Mouse (Mus musculus): ENCODE results near the gene Atp2c2. TPM values are rescaled to one million over a fixed set of nuclear protein-coding genes. Genes with fewer than 3 reads are reported as not detected.
A peak's percentile ranks its signal among the peaks of the same experiment; 100 is the strongest.

Gene Atp2c2
- total and polyA plus RNA-seq, 3 experiments = 0.27 to 0.58 TPM; not detected in 1

GRCm38 (mm10) chr8:119761692-119762091 lies 61.9 kb downstream of the Atp2c2 start:
- Histone ChIP-seq H3K9me3 (replicated peaks; ENCODE audit: insufficient read depth, low read length) (no peaks in the 10 kb centered on the region), H3K4me3 (ENCODE audit: control insufficient read depth in 1 of 2, insufficient read depth in 1 of 2, low read depth in 2 of 2, low read length in 2 of 2) (no peak overlapping the region), H3K79me2 (ENCODE audit: control insufficient read depth, insufficient read depth, low read length, poor library complexity) (no peaks in the 10 kb centered on the region; the same call in 1 of the 2 replicates), H3K4me1 (ENCODE audit: control insufficient read depth in 1 of 2, insufficient read depth in 2 of 2, low read length in 2 of 2) (peaks cover 14 to 42% of the 10 kb centered on the region in 2 experiments), H3K27ac (ENCODE audit: control insufficient read depth, low read depth, low read length) (no peak overlapping the region), H3K27me3 (ENCODE audit: control insufficient read depth in 1 of 2, insufficient read depth in 2 of 2, low read length in 2 of 2) (no peaks in the 10 kb centered on the region), H3K36me3 (ENCODE audit: control insufficient read depth in 1 of 2, insufficient read depth in 2 of 2, low read length in 2 of 2) (peaks cover 0 to 14% of the 10 kb centered on the region in 2 experiments; a peak in 2 of 4 replicates), H3K9ac (ENCODE audit: control insufficient read depth, low read depth, low read length, poor library complexity, severe bottlenecking) (no peak overlapping the region)
- no peak for TF ChIP-seq MYC (IDR thresholded peaks at IDR 0.05; ENCODE audit: low read depth, low read length)
- no peak for TF ChIP-seq GABPA (IDR thresholded peaks at IDR 0.05; ENCODE audit: low read depth, low read length)
- TF ChIP-seq NRF1 (IDR thresholded peaks at IDR 0.05; ENCODE audit: insufficient read depth, low read depth, low read length, poor library complexity, severe bottlenecking) = no peak
- no peak for TF ChIP-seq NELFE (IDR thresholded peaks at IDR 0.05; ENCODE audit: low read depth, low read length)
- no peak for TF ChIP-seq BHLHE40 (IDR thresholded peaks at IDR 0.05; ENCODE audit: borderline replicate concordance, low read depth, low read length)
- no peak for TF ChIP-seq UBTF (IDR thresholded peaks at IDR 0.05; ENCODE audit: borderline replicate concordance, insufficient read depth, low read depth, low read length)
- TF ChIP-seq EP300 (IDR thresholded peaks at IDR 0.05; ENCODE audit: low read depth in 1 of 2, low read length in 2 of 2) = peak; percentile 43 to 53; a peak in 3 of 4 replicates
- 0 out of 2 replicates have a peak, but pooled peaks have one; percentile 8 for TF ChIP-seq TAL1 (IDR thresholded peaks at IDR 0.05; ENCODE audit: low read length)
- TF ChIP-seq ELF1 (IDR thresholded peaks at IDR 0.05; ENCODE audit: low read depth, low read length) = no peak
- TF ChIP-seq SIN3A (IDR thresholded peaks at IDR 0.05; ENCODE audit: low read length) = no peak; the same call in 1 of the 2 replicates
- TF ChIP-seq GATA1 (IDR thresholded peaks at IDR 0.05; ENCODE audit: low read depth, low read length) = 0 out of 2 replicates have a peak, but pooled peaks have one; percentile 22
- TF ChIP-seq MYB (IDR thresholded peaks at IDR 0.05; ENCODE audit: low read depth, low read length) = no peak
- no peak for TF ChIP-seq TCF12 (IDR thresholded peaks at IDR 0.05; ENCODE audit: low read depth, low read length)
- TF ChIP-seq POLR2AphosphoS5 (IDR thresholded peaks at IDR 0.05; ENCODE audit: borderline replicate concordance, low read depth, low read length) = no peak
- no peak for TF ChIP-seq RAD21 (IDR thresholded peaks at IDR 0.05; ENCODE audit: low read depth, low read length)
- TF ChIP-seq CTCF (IDR thresholded peaks at IDR 0.05 in 2 of 3, conservative IDR thresholded peaks at IDR 0.05 in 1 of 3; ENCODE audit: control insufficient read depth in 1 of 3, insufficient read depth in 1 of 3, low read depth in 2 of 3, low read length in 3 of 3, poor library complexity in 1 of 3, severe bottlenecking in 1 of 3) = no peak
- no peak for TF ChIP-seq USF1 (IDR thresholded peaks at IDR 0.05; ENCODE audit: low read depth, low read length)
- TF ChIP-seq CHD2 (IDR thresholded peaks at IDR 0.05; ENCODE audit: low read length) = no peak
- no peak for TF ChIP-seq MAZ (IDR thresholded peaks at IDR 0.05; ENCODE audit: low read depth, low read length)
- TF ChIP-seq JUND (IDR thresholded peaks at IDR 0.05; ENCODE audit: low read depth, low read length) = no peak
- TF ChIP-seq E2F4 (IDR thresholded peaks at IDR 0.05; ENCODE audit: borderline replicate concordance, low read depth, low read length) = no peak
- 0 out of 2 replicates have a peak, but pooled peaks have one; percentile 18 for TF ChIP-seq ETS1 (IDR thresholded peaks at IDR 0.05; ENCODE audit: low read depth, low read length)
- no peak for TF ChIP-seq RCOR1 (IDR thresholded peaks at IDR 0.05; ENCODE audit: low read depth, low read length)
- DNase-seq (ENCODE audit: low read depth, low spot score) = peak; percentile 58
